Mouse (Mus musculus) bone marrow, adult 2 months (tissue): Measurements from ENCODE around the gene Rcn2.

Source experiments
- CTCF ChIP-seq: fragments of 200-500 bp; IDR thresholded peaks from 2 replicates; pipeline ENCODE4 v1.5.1; 2011; ENCODE audit warnings: low read length, control low read depth; ENCODE audit not compliant: control insufficient read depth, insufficient read depth
- POLR2A ChIP-seq: fragments of 200-500 bp; IDR thresholded peaks from 2 replicates; pipeline ENCODE4 v1.6.1; 2011; ENCODE audit warnings: low read depth, mild to moderate bottlenecking, control low read depth, low read length, borderline replicate concordance; ENCODE audit not compliant: control insufficient read depth

DNA sequence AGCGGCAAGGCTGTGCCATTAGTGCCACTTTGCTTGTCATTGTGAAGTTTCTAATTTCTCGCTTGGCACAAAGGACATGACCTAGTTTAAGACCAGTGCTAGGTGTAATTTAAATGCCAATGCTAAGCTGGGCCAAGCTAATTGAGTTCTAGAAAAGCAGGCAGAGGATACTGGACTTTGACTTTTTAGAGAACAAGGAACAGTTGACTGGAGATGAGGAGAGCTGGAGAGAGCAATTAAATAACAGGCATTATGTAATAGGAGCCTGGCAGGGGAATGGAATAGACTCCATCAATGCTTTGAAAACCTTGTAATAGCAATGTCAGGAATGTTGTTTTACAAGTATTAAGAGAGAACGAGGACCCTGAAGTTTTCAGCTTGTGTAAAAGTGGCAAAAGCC, 12.2 kb downstream of the Rcn2 start:
- TF ChIP-seq POLR2A = no peak
- no peak for TF ChIP-seq CTCF
